Mouse (Mus musculus) spleen, postnatal 4 days (tissue): ENCODE measurements around the gene Slc41a3.
"Not testable (repeated sequence)": the region's sequence is repeated elsewhere in the genome, so short reads cannot be mapped to it uniquely, and the experiment has no call there.

Experiments
- DNase-seq, 2 experiments: peaks; one replicate each; pipeline ENCODE4 v3.0.0; 2022; ENCODE audit warnings: low spot score in 2 of 2

The Slc41a3 gene

DNA sequence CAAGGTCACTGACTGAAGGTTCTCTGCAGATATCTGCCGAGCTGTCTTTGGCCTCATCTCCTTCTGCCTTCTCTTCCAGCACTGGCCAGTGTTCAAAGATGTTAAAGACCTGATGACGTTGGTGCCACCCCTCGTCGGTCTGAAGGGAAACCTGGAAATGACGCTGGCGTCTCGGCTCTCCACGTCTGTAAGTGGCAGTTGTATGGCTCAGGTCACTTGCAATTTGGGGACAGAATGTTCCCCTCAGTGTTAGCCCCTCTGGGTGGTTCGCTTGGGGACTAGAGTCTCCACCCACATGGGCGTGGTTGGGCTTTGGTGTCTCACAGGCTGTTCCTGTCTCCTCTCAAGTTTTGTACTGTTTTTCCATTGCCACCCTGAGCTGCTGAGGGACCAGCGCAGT lies 20.2 kb downstream of the Slc41a3 start:
- DNase-seq = peak in 1 of 2 experiments; percentile 63

DNA sequence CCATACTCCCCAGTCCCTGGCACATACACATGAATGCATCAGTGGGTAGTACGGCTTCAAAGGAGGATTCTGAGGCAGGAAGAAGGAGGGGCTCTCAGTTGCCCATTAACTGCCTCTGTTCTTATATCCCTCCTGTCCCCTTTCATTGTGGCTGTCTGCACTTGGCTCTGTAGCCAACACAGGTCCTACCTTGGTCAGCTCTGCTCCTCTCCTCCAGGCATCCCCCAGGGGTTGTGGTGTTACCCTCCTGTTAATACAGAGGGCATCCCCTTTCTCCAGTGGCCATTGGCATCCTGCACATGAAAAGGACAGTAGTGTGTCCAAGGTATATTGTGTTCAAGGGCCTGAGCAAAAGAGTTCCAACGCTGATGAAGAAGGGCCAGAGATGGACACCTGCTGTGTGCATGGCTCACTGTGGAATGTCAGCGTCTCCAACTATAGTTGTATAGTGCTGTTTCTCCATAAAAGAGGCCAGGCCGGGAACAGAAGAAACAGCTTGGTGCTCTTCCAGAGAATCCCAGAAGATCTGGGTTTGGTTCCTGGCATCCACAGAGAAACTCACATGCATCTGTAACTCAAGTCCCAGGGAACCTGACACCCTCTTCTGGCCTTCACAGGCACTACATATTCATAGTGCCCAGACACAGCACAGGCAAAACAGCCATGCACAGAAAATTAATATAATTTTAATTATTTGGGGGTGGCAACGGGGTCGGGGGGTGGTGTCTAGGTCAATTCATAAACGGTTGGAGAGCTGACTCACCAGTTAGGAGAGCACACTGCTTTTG lies 20.9 kb downstream of the Slc41a3 start:
- DNase-seq = peak in 1 of 2 experiments; percentile 28

DNA sequence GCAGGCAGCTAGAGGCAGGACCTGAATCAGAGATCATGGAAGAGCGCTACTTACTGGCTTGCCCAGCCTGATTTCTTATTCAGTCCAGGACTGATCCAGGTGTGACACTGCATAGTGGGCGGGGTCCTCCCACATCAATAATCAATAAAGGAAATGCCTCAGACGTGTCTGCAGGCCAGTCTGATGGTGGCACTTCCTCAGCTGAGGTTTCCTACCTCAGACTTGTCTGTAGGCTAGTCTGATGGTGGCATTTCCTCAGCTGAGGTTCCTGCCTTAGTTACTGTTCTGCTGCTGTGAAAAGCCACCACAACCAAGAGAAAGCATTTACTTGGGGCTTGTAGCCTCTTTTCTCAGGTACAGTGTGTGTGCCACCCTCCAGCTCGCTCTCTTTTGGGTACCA lies 23.0 kb downstream of the Slc41a3 start:
- no peak for DNase-seq

DNA sequence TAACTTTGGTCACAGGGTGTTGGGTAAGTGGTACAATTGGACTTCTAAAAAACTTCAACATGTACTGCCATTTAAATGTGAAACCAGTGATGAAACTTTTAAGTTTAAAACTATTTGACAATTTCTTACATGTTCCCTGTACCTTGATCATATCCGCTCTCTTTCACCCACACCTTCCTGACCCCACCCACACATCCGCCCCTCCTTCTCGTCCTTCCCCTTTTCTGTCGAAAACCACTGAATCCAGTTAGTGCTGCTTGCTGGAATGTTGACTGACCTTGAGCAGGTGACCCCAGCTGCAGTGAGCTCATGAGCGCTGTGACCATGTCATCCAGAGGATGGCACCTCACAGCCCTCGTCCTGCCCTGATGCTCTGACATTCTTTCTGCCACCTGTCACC lies 25.0 kb downstream of the Slc41a3 start:
- DNase-seq = no peak

DNA sequence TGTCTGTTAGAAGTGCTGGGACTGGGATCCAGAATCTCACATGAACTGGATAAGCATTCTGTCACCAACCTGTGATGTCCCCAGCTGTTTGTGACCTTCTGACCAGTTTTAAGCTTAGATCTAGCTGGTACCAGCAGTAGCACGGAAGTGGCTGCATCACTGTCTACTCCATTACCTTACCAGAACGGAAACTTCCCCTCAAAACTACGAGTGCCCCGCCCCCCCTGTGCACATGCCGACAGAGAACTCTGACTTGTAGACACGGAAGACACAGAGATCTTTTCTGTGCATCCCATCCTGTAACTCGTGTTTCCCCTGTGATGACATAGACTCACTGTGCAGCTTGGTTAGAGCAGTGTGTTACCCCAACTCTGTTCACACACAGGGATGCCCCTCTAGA lies 25.9 kb downstream of the Slc41a3 start:
- DNase-seq = no peak

DNA sequence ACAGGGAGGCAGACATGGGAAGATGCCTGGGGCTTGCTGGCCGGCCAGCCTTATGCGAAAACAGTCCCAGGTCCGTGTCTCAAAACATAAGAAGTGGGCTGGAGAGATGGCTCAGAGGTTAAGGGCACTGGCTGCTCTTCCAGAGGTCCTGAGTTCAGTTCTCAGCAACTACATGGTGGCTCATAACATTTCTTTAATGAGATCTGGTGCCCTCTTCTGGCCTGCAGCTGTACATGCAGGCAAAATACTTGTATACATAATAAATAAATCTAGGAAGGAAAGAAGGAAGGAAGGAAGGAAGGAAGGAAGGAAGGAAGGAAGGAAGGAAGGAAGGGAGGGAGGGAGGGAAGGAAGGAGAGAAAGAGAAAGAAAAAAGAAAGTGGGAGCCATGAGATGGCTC lies 28.0 kb downstream of the Slc41a3 start:
- DNase-seq = not testable (repeated sequence)

DNA sequence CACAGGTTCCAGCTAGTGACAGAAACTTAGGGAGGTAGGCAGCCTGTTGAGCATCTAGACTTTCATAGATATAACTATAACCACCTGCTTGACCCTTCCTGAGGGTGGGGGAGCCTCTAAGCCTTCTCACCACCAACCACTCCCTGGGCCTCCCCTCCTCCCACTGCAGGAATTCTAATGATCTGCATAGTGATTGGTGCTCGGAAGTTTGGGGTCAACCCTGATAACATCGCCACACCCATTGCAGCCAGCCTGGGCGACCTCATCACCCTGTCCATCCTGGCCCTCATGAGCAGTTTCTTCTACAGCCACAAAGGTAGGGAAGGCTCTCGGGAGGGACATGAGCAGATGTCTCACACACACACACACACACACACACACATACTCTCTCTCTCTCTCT lies 30.6 kb downstream of the Slc41a3 start:
- DNase-seq = no peak

DNA sequence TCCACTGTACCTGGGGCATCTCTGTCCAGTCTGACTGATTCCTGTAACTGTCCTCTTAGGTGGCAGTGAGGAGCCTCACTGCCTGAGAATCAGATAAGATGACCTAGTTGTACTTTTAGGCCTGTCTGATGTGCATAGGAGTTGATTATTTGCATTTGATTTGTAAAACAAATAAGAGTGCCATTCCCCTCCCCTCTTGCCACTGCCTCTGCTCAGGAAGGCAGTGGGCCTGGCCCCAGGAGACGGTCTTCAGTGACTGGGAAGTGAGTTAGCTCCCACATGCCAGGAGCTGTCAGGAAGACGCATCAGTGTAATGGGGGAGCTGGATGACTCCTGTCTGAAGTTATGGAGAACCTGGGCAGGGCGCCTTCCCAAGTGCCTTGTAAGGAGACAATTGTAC lies 31.1 kb downstream of the Slc41a3 start:
- DNase-seq = no peak

DNA sequence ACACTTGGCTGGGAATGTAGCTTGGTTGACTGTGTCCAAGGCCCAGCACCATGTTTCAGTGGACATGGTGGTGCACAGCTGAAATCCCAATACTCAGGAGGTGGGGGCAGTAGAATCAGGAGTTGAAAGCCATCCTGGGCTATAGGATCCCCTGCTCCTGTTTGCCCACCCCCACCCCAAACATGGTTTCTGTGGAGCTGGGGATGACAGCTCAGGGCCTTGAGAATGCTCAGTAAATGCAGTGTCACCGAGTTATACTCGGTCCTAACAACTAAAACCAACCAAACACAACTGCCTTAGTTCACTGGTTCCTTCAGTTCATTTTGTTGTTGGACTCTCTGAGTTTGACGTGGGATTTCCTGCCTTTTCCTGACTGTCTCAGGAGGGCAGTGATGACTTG lies 38.5 kb downstream of the Slc41a3 start:
- no peak for DNase-seq

DNA sequence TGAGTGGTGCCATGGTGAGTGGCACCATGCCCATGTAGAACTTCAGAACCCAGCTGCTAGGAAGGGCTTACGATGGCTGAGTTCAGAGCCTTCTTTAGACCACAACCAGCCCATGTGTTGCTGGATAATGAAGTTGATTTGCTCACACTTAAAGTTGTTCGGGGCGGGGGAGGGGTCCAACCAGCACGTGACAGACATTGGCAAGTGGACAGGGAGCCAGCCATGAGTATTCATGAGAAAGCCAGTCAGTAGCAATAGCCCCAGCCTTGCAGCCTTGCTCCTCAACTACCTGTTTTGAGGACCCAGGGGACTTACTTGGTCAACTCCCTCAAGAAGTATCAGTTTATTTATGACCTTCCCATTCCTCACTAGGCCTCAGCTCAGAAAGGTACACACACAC lies 40.4 kb downstream of the Slc41a3 start:
- DNase-seq = no peak

DNA sequence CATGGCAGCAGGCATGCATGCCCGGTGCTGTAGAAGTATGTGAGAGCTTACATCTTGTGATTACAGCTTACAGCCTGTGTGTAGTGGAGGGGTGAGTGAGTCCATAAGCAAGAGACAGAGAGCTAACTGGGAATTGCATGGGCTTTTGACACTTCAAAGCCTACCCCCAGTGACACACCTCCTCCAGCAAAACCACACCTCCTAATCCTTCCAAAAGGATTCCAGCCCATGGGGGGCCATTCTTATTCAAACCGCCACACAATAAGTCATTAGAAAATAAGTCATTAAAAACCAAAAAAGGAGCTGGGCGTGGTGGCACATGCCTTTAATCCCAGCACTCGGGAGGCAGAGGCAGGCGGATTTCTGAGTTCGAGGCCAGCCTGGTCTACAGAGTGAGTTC lies 43.9 kb downstream of the Slc41a3 start:
- no peak for DNase-seq

DNA sequence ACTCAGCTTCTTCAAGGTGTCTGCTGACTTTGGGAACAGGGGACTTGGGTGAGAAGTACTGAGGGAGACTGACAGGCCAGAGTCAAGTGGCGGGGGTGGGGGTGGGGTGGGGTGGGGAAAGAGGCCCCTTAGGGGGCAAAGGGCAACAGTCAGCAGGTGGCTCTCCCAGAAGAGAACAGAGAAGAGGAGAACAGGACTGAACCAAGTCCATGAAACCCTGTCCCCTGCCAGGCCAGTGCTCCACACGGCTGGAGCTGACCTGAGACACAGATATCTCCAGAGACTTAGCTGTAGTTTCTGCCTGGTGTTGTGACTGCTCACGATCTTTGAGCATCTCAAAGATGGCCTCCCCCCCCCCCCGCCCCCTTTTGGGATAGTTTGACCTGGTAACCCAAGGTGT lies 44.8 kb downstream of the Slc41a3 start:
- DNase-seq = no peak

DNA sequence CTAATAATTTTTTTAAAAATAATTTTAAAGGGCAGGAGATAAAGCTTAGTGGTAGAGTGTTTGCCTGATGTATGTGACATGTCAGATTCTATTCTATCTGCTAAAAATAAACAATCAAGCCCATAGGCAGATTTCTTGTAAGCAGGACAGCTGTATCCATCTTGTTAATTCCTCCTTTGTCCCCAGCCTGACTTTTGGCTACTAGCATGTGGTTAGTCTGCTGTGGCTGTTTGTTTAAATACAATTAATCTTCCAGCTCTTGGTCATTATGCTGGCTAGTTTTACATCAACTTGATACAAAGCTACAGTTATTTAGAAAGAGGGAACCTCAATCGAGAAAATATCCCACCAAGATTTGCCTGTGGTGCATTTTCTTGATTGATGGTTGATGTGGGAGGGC lies 46.1 kb downstream of the Slc41a3 start:
- no peak for DNase-seq

DNA sequence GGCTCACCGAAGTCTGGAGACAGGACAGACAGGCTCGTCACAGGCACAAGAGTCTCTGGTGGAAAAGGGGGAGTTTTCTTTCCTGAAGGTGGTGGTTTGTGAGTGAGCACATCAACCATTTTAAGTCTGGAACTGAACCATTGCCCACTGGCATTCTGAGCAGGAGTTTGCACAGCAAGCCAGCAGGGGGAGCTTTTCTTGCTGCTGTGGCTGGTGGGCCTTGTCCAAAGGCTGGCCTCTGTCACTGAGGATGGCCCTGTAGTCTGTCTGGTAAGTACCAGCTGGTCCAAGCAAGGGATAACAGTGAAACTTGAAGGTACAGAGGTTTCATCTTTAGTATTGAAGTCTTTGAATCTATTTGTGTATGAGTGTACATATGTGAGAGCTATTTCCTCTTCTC lies 49.2 kb downstream of the Slc41a3 start:
- DNase-seq = peak; percentile 59 to 79

DNA sequence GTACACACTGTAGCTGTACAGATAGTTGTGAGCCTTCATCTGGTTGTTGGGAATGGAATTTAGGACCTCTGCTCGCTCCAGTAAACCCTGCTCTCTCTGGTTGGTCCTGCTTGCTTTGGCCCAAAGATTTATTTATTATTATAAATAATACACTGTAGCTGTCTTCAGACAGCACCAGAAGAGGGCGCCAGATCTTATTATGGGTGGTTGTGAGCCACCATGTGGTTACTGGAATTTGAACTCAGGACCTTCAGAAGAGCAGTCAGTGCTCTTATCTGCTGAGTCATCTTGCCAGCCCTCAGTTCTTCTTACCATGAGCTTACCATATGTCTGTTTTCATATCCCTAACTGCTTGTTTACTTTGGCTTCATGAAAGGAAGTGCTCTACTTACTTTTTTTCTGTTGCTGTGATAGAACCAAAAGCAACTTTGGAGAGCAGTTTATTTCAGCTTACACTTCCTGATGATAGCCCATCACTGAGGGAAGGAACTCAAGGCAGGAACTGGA lies 51.9 kb downstream of the Slc41a3 start:
- DNase-seq = not testable (repeated sequence)

DNA sequence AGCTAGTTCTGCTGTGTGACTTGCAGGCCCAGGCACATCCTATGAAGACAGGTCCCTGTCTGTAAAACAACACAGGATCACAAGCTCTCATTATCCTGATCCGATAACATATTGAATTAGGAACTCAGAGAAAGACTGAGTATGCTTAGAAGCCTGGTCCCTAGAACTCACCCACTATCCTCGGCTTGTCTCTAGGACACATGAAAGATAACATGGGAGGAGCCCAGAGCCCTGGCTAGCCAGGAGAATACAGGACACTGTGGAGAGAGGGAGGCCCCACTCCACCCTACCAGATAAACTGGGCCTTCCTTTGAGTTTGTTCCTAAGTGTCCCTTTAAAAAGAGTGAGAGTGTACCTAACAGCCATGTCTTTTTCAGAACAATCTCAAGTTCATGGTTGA lies 55.4 kb downstream of the Slc41a3 start:
- no peak for DNase-seq

DNA sequence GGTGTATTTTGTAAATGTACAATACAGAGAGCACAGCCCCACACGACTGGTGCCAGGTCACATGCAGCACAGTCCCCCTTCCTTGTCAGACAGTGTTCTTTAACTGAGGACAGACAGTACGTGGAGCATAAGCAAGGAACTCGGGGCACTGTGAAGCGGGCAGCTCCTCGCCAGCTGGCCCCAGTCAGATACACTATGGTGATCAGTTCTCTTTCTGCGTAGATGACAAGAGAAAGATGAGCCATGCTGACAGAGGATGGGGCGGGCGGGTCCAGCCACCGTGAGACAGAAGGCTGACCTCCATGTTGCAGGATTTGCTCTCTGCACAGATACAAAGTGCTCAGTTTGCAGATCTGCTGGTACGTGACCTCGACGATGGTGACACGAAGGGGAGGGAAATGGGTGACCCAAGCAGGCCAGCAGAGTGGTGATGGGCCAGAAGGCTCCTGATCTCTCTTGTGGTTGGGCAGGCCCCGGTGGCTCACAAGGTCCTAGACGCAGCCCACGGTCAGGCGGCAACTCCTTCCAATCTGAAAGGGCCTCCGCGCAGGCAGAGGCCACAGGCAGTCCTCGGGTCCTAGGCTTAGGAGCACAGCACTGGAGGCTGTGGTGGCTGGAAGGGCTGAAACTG lies 56.0 kb downstream of the Slc41a3 start:
- DNase-seq = no peak

DNA sequence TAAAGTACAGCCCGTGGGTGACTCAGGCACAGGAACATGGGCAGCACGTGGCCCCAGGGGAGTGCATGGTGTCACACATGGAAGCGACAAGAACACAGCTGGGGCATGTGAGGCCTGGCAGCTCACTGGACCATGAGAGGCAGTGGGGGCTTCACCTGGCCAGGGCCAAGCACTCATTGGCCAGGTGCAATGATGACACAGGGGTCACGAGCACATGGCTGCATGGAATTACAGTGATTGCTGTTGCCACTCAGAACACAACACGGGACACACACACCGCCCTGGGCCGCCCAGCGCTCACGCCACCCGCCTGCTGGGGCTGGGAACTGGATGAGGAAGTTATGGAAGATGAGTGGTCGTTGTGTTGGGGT lies 56.5 kb downstream of the Slc41a3 start:
- peak; percentile 37 to 72 for DNase-seq

DNA sequence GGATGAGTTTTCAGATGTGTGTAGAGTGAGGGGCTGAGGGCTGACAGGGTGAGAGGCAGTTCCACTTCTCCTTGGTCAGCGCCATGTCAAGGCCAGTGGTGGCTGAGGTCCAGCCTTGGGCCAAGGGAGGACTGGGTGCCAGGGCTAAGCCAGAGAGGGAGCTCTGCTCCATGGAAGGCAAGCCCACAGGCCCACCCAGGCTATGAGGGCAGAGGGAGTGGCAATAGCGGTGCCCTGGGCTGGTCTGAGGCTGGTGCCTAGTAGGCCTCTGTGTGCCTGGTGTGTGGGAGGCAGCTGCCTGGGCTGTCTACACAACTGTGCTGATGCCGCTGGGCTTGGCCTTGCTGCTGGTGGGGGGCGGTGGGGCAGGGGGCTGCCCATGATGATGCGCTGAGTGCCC lies 57.6 kb downstream of the Slc41a3 start:
- DNase-seq = no peak

DNA sequence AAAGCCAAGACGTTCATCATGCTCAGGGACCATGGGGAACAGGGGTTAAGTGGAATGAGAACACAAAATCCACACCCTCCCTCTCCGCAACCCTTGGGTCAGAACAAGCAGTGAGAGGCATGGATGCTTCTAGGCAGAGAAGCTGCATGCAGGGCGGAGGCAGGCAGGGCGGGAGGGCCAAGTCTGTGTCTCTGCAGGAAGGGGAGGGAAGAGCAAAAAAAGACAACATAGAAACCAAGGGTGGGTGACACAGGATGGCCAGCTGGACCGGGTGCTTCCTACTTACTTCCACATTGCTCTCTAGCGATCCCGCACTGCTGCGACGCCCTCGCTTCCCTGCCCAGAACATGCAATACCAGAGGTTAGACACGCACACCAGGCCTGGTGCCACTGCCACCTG lies 59.2 kb downstream of the Slc41a3 start:
- DNase-seq = no peak

DNA sequence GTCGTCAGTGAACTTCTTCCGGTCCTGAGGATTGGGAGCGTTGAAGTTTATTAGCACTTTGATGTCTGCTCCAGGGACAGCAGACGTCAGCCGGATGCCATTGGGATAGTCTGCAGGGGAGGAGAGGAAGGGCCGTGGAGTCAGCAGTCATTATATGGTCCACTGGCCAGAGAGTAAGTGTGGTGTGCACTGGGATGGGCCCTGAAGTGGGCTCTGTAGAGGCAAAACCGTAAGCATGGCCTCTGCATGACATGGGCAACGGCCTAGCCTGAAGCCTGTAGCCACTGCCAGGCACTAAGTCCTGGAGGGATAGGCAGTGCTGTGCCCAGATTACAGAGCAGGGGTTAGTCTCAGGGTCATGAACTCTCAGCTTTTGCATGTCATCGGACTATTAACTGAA lies 64.2 kb downstream of the Slc41a3 start:
- DNase-seq = no peak

DNA sequence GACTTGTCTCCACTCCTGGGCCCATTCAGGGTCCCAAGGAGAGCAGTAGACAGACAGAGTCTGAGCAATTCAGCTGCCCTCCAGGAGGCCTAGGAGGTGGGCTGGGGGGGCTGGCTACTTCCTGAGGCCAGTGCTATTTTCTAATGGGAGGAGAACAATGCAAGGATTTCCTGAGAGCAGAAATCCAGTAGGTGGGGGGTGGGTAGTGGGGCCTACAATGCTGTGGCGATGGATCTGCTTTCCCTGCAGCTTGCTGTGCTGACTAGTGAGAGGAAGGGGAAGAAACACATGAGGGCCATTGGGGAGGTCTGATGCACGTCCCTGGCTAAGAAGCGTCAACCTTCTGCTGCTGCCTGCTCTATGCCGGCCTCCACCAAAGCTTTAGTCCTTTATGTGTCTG lies 74.2 kb downstream of the Slc41a3 start:
- no peak for DNase-seq

DNA sequence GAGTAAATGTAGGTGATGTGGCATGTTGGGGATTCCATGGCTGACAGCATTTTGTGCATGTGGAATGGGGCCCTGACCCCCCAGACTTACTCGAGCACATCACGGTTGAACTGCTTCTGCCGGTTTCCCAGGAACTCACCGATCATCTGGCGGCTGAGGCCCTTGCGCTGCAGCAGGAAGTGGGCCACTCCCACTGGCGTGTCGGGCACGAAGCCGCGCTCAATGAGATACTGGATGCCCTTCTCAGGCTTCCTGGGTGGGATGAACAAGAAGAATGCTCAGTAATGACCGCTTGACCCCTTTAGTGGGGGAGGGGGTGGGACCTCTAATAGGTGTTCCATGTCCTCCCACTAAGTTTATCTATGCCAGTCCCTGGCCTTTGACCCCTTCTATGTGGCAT lies 75.9 kb downstream of the Slc41a3 start:
- DNase-seq = no peak
